Comparison of ENCODE assay signal across 10 mouse cellular contexts in the genomic region with DNA sequence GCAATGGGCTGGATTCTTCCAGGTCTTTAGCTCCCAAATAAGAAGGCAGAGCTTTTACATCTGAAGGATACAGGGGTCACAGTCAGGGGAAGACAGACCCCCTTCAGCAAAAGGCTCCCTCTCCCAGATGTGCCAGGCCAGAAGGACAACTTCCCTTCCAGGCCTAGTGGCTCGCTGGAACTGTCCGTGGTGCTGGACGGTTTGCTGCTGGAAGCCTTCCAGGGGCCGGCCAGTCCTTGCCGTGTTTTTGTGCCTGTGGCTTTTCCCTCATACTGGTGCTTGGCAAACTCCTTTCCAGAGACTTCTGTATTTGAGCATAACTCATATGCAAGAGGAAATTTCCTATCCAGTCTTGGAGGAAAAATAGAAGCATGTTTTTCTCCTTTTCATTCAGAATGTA. TPM values are rescaled to one million over a fixed set of nuclear protein-coding genes. Genes with fewer than 3 reads are reported as not detected.
A peak's percentile ranks its signal among the peaks of the same experiment; 100 is the strongest.
DNase-seq lines count a peak whose midpoint lies in the region; ATAC-seq lines count a peak whose summit lies in the region.
"Had no signal": no experiment of that assay in that cellular context is flagged by ENCODE, and none has a peak within 500 bp of the region (broad histone marks: within the 10 kb centered on the region; RNA-seq: fewer than 3 reads in every experiment).

No protein-coding gene starts in this region.

- DNase-seq in kidney, adult 9 months: peak; percentile 36
- peak; percentile 59 to 60 for DNase-seq in adrenal gland, adult 18-20 months (ENCODE audit: low spot score in 2 of 2)
- peak; percentile 69 for DNase-seq in forelimb bud, embryonic 11.5 days (ENCODE audit: low read depth, low spot score)
- peak; percentile 68 for DNase-seq in lung, postnatal 10 days
- DNase-seq in layer of hippocampus, postnatal 14 days (ENCODE audit: low spot score in 2 of 2): no peak
- no peak for DNase-seq in natural killer cell, adult 2 months (ENCODE audit: low spot score in 2 of 2)
- no peak for DNase-seq in right cerebral cortex, adult 18-20 months

- no peaks in the 10 kb centered on the region for H3K9me3 ChIP-seq in kidney, embryonic 16.5 days (ENCODE audit: low read length)
- H3K9me3 ChIP-seq: hindbrain, embryonic 15.5 days; neural tube, embryonic 12.5 days had no signal

- H3K27ac ChIP-seq in kidney, embryonic 16.5 days (ENCODE audit: low read length): no peak overlapping the region
- H3K27ac ChIP-seq: hindbrain, embryonic 15.5 days; neural tube, embryonic 12.5 days had no signal

- no peak overlapping the region for H3K4me3 ChIP-seq in kidney, embryonic 16.5 days (ENCODE audit: low read length)
- H3K4me3 ChIP-seq: hindbrain, embryonic 15.5 days; neural tube, embryonic 12.5 days had no signal

- no peak overlapping the region for H3K4me2 ChIP-seq in kidney, embryonic 16.5 days (replicated peaks; ENCODE audit: low read depth, low read length)
- H3K4me2 ChIP-seq: hindbrain, embryonic 15.5 days; neural tube, embryonic 12.5 days had no signal

- ATAC-seq in kidney, embryonic 16.5 days (ENCODE audit: low FRiP score, low TSS enrichment): no peak

- 3% methylated on average over 5 of the region's 5 CpGs for WGBS in kidney, embryonic 16.5 days

- no peaks in the 10 kb centered on the region for H3K36me3 ChIP-seq in kidney, embryonic 16.5 days (ENCODE audit: insufficient read depth, low read length)
- H3K36me3 ChIP-seq: hindbrain, embryonic 15.5 days; neural tube, embryonic 12.5 days had no signal

- H3K27me3 ChIP-seq in kidney, embryonic 16.5 days (ENCODE audit: insufficient read depth, low read length): peaks cover 49% of the 10 kb centered on the region

- no peak overlapping the region for H3K9ac ChIP-seq in kidney, embryonic 16.5 days (replicated peaks; ENCODE audit: low read length)
- H3K9ac ChIP-seq: hindbrain, embryonic 15.5 days; neural tube, embryonic 12.5 days had no signal

- H3K4me1 ChIP-seq in kidney, embryonic 16.5 days (ENCODE audit: insufficient read depth, low read length): no peaks in the 10 kb centered on the region

RNA-seq across cellular contexts. Expression of gene Chat, which starts 1.8 kb away (rescaled TPM):
- polyA plus RNA-seq in kidney, embryonic 16.5 days (2015; fragmentation: Nextera tagmentation; extraction: Ambion mirVana): 0.05 and 0.10 TPM in 2 replicates
- total RNA-seq in adrenal gland, adult 18-20 months (2021): not detected
- total RNA-seq in layer of hippocampus, postnatal 14 days (2021): under 1 TPM in 1 of 2 experiments, not detected in 1; 0.12 TPM

RNA-seq across cellular contexts. Expression of gene Slc18a3, which starts 3.0 kb away (rescaled TPM):
- 0.17 and 0.29 TPM in 2 replicates for polyA plus RNA-seq in kidney, embryonic 16.5 days (2015; fragmentation: Nextera tagmentation; extraction: Ambion mirVana)
- total RNA-seq in adrenal gland, adult 18-20 months (2021): not detected
- under 1 TPM in 1 of 2 experiments, not detected in 1; 0.21 TPM for total RNA-seq in layer of hippocampus, postnatal 14 days (2021)

RNA-seq across cellular contexts. Expression of gene Ercc6, which starts 45.7 kb away (rescaled TPM):
- polyA plus RNA-seq in kidney, embryonic 16.5 days (2015; fragmentation: Nextera tagmentation; extraction: Ambion mirVana): 17.7 and 20.3 TPM in 2 replicates
- 10 to 100 TPM; 12.2 to 13.5 TPM for total RNA-seq in adrenal gland, adult 18-20 months (2021)
- total RNA-seq in layer of hippocampus, postnatal 14 days (2021): 10 to 100 TPM; 18.9 to 20.5 TPM

Comparison
In these comparisons a context has a peak if more than half of its experiments do, and no peak if none do; other contexts are left out.
1. DNase-seq: peak in kidney, adult 9 months (single experiment), adrenal gland, adult 18-20 months (2 of 2), forelimb bud, embryonic 11.5 days (single experiment) and lung, postnatal 10 days (single experiment); none in layer of hippocampus, postnatal 14 days (0 of 2), natural killer cell, adult 2 months (0 of 2) and right cerebral cortex, adult 18-20 months (single experiment).